Mouse (Mus musculus) lung, postnatal 0 days (tissue): ENCODE data around the gene Tmem203. TPM values are rescaled to one million over a fixed set of nuclear protein-coding genes. Genes with fewer than 3 reads are reported as not detected.

Source experiments
- ATAC-seq: fragments of 200-750 bp; cut with Nextera tagmentation; 2 replicates; pipeline ENCODE4 v1.8.0; 2017; ENCODE audit warnings: moderate library complexity
- DNase-seq: peaks from one replicate; pipeline ENCODE4 v3.0.0-alpha.2; 2016; ENCODE audit warnings: low spot score
- H3K27ac ChIP-seq: fragments of 300-500 bp; sonication (generic); 2 replicates; pipeline ENCODE4 v1.5.1; 2014; ENCODE audit warnings: antibody characterized with exemption, mild to moderate bottlenecking, low read length, mixed read lengths
- H3K27me3 ChIP-seq: fragments of 300-500 bp; sonication (generic); replicated peaks from 2 replicates; pipeline ENCODE4 v1.6.1; 2014; ENCODE audit warnings: low read length, mixed read lengths; ENCODE audit not compliant: insufficient read depth
- H3K36me3 ChIP-seq: fragments of 300-500 bp; sonication (generic); 2 replicates; pipeline ENCODE4 v1.6.1; 2014; ENCODE audit warnings: low read length, mixed read lengths; ENCODE audit not compliant: insufficient read depth
- H3K4me1 ChIP-seq: fragments of 300-500 bp; sonication (generic); 2 replicates; pipeline ENCODE4 v1.6.1; 2014; ENCODE audit warnings: antibody characterized with exemption, low read depth, low read length, mixed read lengths; ENCODE audit not compliant: insufficient read depth
- H3K4me2 ChIP-seq: fragments of 300-500 bp; sonication (generic); replicated peaks from 2 replicates; pipeline ENCODE4 v1.6.1; 2014; ENCODE audit warnings: low read depth, mild to moderate bottlenecking, low read length, moderate library complexity, mixed read lengths
- H3K4me3 ChIP-seq: fragments of 300-500 bp; sonication (generic); 2 replicates; pipeline ENCODE4 v1.5.1; 2014; ENCODE audit warnings: low read depth, low read length
- H3K9ac ChIP-seq: fragments of 300-500 bp; sonication (generic); replicated peaks from 2 replicates; pipeline ENCODE4 v1.6.1; 2014; ENCODE audit warnings: low read depth, mild to moderate bottlenecking
- H3K9me3 ChIP-seq: fragments of 300-500 bp; sonication (generic); 2 replicates; pipeline ENCODE4 v1.6.1; 2016; ENCODE audit warnings: low read length, mixed read lengths
- CTCF ChIP-seq: IDR thresholded peaks from 2 replicates; pipeline ENCODE4 v1.5.1; 2016; ENCODE audit warnings: antibody characterized with exemption, mild to moderate bottlenecking
- EP300 ChIP-seq: IDR thresholded peaks from 2 replicates; pipeline ENCODE4 v1.6.1; 2016; ENCODE audit warnings: antibody characterized with exemption, mild to moderate bottlenecking, control low read depth
- WGBS: fragments of 180-500 bp; shearing (Covaris S2); extraction: QIAGEN DNeasy Blood & Tissue Kit; methylation state at CpG from one replicate; pipeline ENCODE4 v1.1.7; 2014; 5-methylcytosine and 5-hydroxymethylcytosine counted together
- polyA plus RNA-seq: library from polyadenylated mRNA; unstranded; fragments of >200 nt; fragmentation: Nextera tagmentation; extraction: Ambion mirVana; gene quantifications from 2 replicates; pipeline ENCODE4 v1.2.1, GENCODE M21; 2015

Tmem203 gene
- polyA plus RNA-seq, 1 experiment from 2014 or later: 44.9 TPM

DNA sequence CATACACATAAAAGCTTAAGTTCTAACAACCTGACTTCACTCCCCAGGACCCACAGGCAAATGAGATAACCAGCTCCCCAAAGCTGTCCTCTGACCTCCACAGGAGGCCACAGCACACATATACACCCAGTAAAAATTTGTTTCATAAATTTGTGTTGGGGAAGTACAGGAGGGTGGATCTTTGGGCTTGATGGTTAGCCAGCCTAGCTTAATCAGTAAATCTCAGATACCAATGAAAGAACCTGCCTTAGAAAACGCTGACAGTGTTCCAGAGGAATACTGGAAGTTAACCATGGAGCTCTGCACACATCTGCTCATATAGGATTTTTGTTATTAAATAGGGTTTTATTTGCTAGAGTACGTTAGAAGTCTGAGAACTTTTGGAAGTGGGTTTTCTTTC lies 37.6 kb upstream of the Tmem203 start:
- WGBS: 60% methylated on average over 2 of the region's 2 CpGs
- H3K36me3 ChIP-seq: peaks cover 9% of the 10 kb centered on the region

DNA sequence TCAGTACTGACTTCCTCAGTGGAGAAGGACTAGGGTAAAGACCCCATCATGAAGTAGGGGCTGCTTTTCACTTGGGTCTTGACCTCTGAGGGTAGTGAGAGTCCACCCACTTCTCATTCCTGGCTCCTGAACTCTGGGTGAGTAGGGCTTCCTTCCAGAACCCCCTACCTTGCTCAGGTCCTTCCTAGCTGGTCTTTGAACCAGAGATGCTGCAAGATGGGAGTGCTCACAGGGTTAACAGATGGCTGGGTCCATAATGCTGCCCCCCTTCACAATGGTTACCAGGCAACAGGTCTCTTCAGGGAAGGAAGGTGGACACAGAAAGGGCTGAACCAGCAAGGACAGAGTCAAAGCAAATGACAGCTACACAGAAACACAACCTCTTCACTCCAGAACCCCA lies 36.8 kb upstream of the Tmem203 start, which contains the start of gene Fam166a:
Gene Fam166a, plus strand, starts transcription at position 301 of the 400 bp plus-strand sequence.
- DNase-seq (no peak), ATAC-seq (no peak)
- H3K9me3 ChIP-seq: no peaks in the 10 kb centered on the region
- no peak within 1 kb of the TSS for H3K4me2 ChIP-seq
- H3K36me3 ChIP-seq: peaks cover 9% of the 10 kb centered on the region
- TF ChIP-seq EP300: no peak
- TF ChIP-seq CTCF: no peak
- no peak within 1 kb of the TSS for H3K27ac ChIP-seq
- H3K27me3 ChIP-seq: no peaks in the 10 kb centered on the region
- H3K9ac ChIP-seq: no peak within 1 kb of the TSS
- no peaks in the 10 kb centered on the region for H3K4me1 ChIP-seq
- no peak within 1 kb of the TSS for H3K4me3 ChIP-seq

More for the DNA sequence above, 37.6 kb upstream of the Tmem203 start:
- no peaks in the 10 kb centered on the region for H3K4me1 ChIP-seq
- DNase-seq: no peak
- ATAC-seq: no peak
- no peaks in the 10 kb centered on the region for H3K9me3 ChIP-seq
- no peak overlapping the region for H3K9ac ChIP-seq
- H3K4me2 ChIP-seq: no peak overlapping the region
- H3K4me3 ChIP-seq: no peak overlapping the region
- H3K27me3 ChIP-seq: no peaks in the 10 kb centered on the region
- TF ChIP-seq CTCF (no peak), EP300 (no peak)
- no peak overlapping the region for H3K27ac ChIP-seq

DNA sequence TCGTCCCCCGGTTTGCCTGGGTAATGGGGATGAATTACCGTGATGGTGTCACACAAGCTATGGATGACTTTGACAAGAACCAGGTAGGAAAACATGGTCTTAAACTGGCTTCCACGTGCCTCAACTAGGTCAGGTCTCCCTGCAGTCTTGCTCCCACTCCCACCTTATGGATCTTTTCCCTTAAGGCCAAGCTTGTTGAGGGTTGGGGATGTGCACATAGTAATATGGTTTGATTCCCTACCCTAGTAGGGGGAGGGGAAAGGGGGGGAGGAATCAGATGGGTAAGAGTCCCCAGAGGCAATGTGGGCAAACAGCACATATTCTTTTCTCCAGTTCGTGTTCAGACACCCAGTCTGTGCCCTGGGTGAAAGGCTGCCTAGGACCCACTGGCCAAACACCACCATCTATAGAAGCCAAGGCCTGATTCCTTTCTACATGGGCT lies 33.9 kb upstream of the Tmem203 start:
- Histone ChIP-seq H3K36me3 (peaks cover 9% of the 10 kb centered on the region), H3K27ac (no peak overlapping the region), H3K9me3 (no peaks in the 10 kb centered on the region), H3K4me2 (no peak overlapping the region), H3K27me3 (no peaks in the 10 kb centered on the region), H3K4me1 (peaks cover 6% of the 10 kb centered on the region; the same call in 1 of the 2 replicates), H3K9ac (no peak overlapping the region), H3K4me3 (no peak overlapping the region)
- WGBS: 61% methylated on average over 5 of the region's 5 CpGs
- DNase-seq: no peak
- ATAC-seq: no peak
- TF ChIP-seq EP300: no peak
- TF ChIP-seq CTCF: no peak

- Histone ChIP-seq H3K27ac (peak overlapping the region; percentile 97), H3K4me2 (peak overlapping the region; percentile 79), H3K9me3 (no peaks in the 10 kb centered on the region), H3K36me3 (peaks cover 9% of the 10 kb centered on the region), H3K27me3 (no peaks in the 10 kb centered on the region), H3K4me1 (peaks cover 6% of the 10 kb centered on the region; the same call in 1 of the 2 replicates), H3K9ac (peak overlapping the region; percentile 91), H3K4me3 (peak overlapping the region; percentile 90)
- peak; percentile 94 for DNase-seq
- no peak for TF ChIP-seq EP300
- no peak for TF ChIP-seq CTCF
- peak; percentile 59 for ATAC-seq
- under 1% methylated on average over 39 of the region's 53 CpGs for WGBS
Measured at GRCm38 (mm10) chr2:25223681-25224491, 31.4 kb upstream of the Tmem203 start.

GRCm38 (mm10) chr2:25224492-25224765 lies 30.8 kb upstream of the Tmem203 start, which contains the start of gene Tubb4b:
Gene Tubb4b (minus strand): TSS chr2:25224702.
- under 1% methylated on average over 17 of the region's 17 CpGs for WGBS
- H3K9me3 ChIP-seq: no peaks in the 10 kb centered on the region
- peaks cover 6% of the 10 kb centered on the region; the same call in 1 of the 2 replicates for H3K4me1 ChIP-seq
- peak within 1 kb of the TSS; percentile 79 for H3K4me2 ChIP-seq
- no peaks in the 10 kb centered on the region for H3K27me3 ChIP-seq
- H3K27ac ChIP-seq: peak within 1 kb of the TSS; percentile 97
- ATAC-seq (no peak), DNase-seq (no peak)
- peak within 1 kb of the TSS; percentile 91 for H3K9ac ChIP-seq
- peaks cover 9% of the 10 kb centered on the region for H3K36me3 ChIP-seq
- TF ChIP-seq CTCF (peak; percentile 52), EP300 (peak; percentile 74; the same call in 1 of the 2 replicates)
- peak within 1 kb of the TSS; percentile 90 for H3K4me3 ChIP-seq

- peak overlapping the region; percentile 90 for H3K4me3 ChIP-seq
- peaks cover 9% of the 10 kb centered on the region for H3K36me3 ChIP-seq
- H3K4me1 ChIP-seq: peaks cover 6% of the 10 kb centered on the region; the same call in 1 of the 2 replicates
- ATAC-seq (peak; percentile 91), DNase-seq (peak; percentile 100)
- peak overlapping the region; percentile 55 for H3K4me2 ChIP-seq
- H3K9ac ChIP-seq: peak overlapping the region; percentile 52
- no peaks in the 10 kb centered on the region for H3K27me3 ChIP-seq
- H3K9me3 ChIP-seq: no peaks in the 10 kb centered on the region
- WGBS: 2% methylated on average over 40 of the region's 41 CpGs
- TF ChIP-seq CTCF (no peak), EP300 (peak; percentile 45; the same call in 1 of the 2 replicates)
- peak overlapping the region; percentile 93 for H3K27ac ChIP-seq
Measured at GRCm38 (mm10) chr2:25224766-25225752, 30.2 kb upstream of the Tmem203 start.
